Mouse (Mus musculus): ENCODE data around the gene Golga5. TPM values are rescaled to one million over a fixed set of nuclear protein-coding genes. Genes with fewer than 3 reads are reported as not detected.
"Not testable (repeated sequence)": the region's sequence is repeated elsewhere in the genome, so short reads cannot be mapped to it uniquely, and the experiment has no call there.

Golga5 gene
- polyA plus RNA-seq, 1 experiment from 2014 or later = 29.8 TPM

GRCm38 (mm10) chr12:102474411-102474810, 5.5 kb downstream of the Golga5 start:
- WGBS = 91% methylated on average over 7 of the region's 7 CpGs
- Histone ChIP-seq H3K4me3 (ENCODE audit: low read depth, low read length) (no peak overlapping the region), H3K9me3 (ENCODE audit: low read length) (no peaks in the 10 kb centered on the region), H3K4me1 (ENCODE audit: insufficient read depth, low read depth, low read length) (no peaks in the 10 kb centered on the region; the same call in 1 of the 2 replicates), H3K36me3 (ENCODE audit: insufficient read depth, low read length) (peaks cover 28% of the 10 kb centered on the region), H3K27me3 (replicated peaks; ENCODE audit: insufficient read depth, low read length) (no peaks in the 10 kb centered on the region), H3K27ac (ENCODE audit: low read length) (no peak overlapping the region), H3K9ac (replicated peaks; ENCODE audit: low read depth) (no peak overlapping the region), H3K4me2 (replicated peaks; ENCODE audit: low read depth, low read length) (no peak overlapping the region)
- ATAC-seq (no peak), DNase-seq (ENCODE audit: low spot score) (no peak)
- no peak for TF ChIP-seq CTCF (IDR thresholded peaks at IDR 0.05)
- no peak for TF ChIP-seq EP300 (IDR thresholded peaks at IDR 0.05)

- TF ChIP-seq EP300 (IDR thresholded peaks at IDR 0.05) = no peak
- TF ChIP-seq CTCF (IDR thresholded peaks at IDR 0.05) = no peak
- Histone ChIP-seq H3K4me2 (replicated peaks; ENCODE audit: low read depth, low read length) (no peak overlapping the region), H3K9ac (replicated peaks; ENCODE audit: low read depth) (no peak overlapping the region), H3K4me1 (ENCODE audit: insufficient read depth, low read depth, low read length) (no peaks in the 10 kb centered on the region), H3K9me3 (ENCODE audit: low read length) (no peaks in the 10 kb centered on the region), H3K27me3 (replicated peaks; ENCODE audit: insufficient read depth, low read length) (no peaks in the 10 kb centered on the region), H3K4me3 (ENCODE audit: low read depth, low read length) (no peak overlapping the region), H3K36me3 (ENCODE audit: insufficient read depth, low read length) (peaks cover 30% of the 10 kb centered on the region; the same call in 1 of the 2 replicates), H3K27ac (ENCODE audit: low read length) (no peak overlapping the region)
- ATAC-seq = no peak
- 90% methylated on average over 4 of the region's 4 CpGs for WGBS
- no peak for DNase-seq (ENCODE audit: low spot score)
Observed at GRCm38 (mm10) chr12:102480481-102480880, 11.5 kb downstream of the Golga5 start.

DNA sequence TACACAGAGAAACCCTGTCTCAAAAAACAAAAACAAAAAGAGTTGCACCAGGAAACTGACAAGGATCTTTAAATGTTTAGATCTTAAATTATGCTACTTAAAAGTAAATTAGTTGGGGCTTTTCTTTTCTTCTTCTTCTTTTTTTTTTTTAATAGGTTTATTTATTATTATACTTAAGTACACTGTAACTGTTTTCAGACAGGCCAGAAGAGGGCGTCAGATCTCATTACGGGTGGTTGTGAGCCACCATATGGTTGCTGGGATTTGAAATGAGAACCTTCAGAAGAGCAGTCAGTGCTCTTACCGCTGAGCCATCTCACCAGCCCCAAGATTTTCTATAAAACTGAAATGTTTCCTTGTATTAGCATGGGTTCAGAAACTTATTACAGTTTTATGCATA, 16.0 kb downstream of the Golga5 start:
- TF ChIP-seq CTCF (IDR thresholded peaks at IDR 0.05) = 0 out of 2 replicates have a peak, but pooled peaks have one; percentile 10
- TF ChIP-seq EP300 (IDR thresholded peaks at IDR 0.05) = no peak
- Histone ChIP-seq H3K9ac (replicated peaks; ENCODE audit: low read depth) (no peak overlapping the region), H3K36me3 (ENCODE audit: insufficient read depth, low read length) (peaks cover 33% of the 10 kb centered on the region; the same call in 1 of the 2 replicates), H3K4me2 (replicated peaks; ENCODE audit: low read depth, low read length) (no peak overlapping the region), H3K27ac (ENCODE audit: low read length) (no peak overlapping the region), H3K27me3 (replicated peaks; ENCODE audit: insufficient read depth, low read length) (no peaks in the 10 kb centered on the region), H3K4me1 (ENCODE audit: insufficient read depth, low read depth, low read length) (no peaks in the 10 kb centered on the region), H3K9me3 (ENCODE audit: low read length) (no peaks in the 10 kb centered on the region), H3K4me3 (ENCODE audit: low read depth, low read length) (no peak overlapping the region)
- 58% methylated on average over 3 of the region's 3 CpGs for WGBS
- no peak for ATAC-seq
- no peak for DNase-seq (ENCODE audit: low spot score)

DNA sequence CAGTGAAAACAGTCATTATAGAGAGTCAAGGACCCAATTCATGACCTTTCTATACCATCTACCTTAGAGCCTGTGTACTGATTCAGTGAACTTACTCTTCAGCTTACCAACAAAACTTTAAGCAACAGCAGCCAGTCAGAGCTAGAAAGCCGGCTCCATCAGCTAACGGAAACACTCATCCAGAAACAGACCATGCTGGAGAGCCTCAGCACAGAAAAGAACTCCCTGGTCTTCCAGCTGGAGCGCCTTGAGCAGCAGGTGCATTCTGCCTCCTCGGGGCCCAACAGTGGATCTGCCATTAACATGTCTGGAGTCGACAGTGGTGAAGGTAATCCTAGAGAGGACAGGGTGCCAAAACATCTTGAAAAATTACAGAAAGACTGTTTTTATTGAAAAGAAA, 23.0 kb downstream of the Golga5 start:
- Histone ChIP-seq H3K27me3 (replicated peaks; ENCODE audit: insufficient read depth, low read length) (no peaks in the 10 kb centered on the region), H3K9me3 (ENCODE audit: low read length) (no peaks in the 10 kb centered on the region), H3K4me2 (replicated peaks; ENCODE audit: low read depth, low read length) (no peak overlapping the region), H3K36me3 (ENCODE audit: insufficient read depth, low read length) (peaks cover 53% of the 10 kb centered on the region), H3K9ac (replicated peaks; ENCODE audit: low read depth) (no peak overlapping the region), H3K4me3 (ENCODE audit: low read depth, low read length) (no peak overlapping the region), H3K4me1 (ENCODE audit: insufficient read depth, low read depth, low read length) (no peaks in the 10 kb centered on the region), H3K27ac (ENCODE audit: low read length) (no peak overlapping the region)
- 91% methylated on average over 5 of the region's 5 CpGs for WGBS
- DNase-seq (ENCODE audit: low spot score) = no peak
- no peak for ATAC-seq
- TF ChIP-seq EP300 (IDR thresholded peaks at IDR 0.05) (no peak), CTCF (IDR thresholded peaks at IDR 0.05) (no peak)

- ATAC-seq; H3K4me1 ChIP-seq (ENCODE audit: insufficient read depth, low read depth, low read length); H3K9ac ChIP-seq (replicated peaks; ENCODE audit: low read depth); H3K4me3 ChIP-seq (ENCODE audit: low read depth, low read length); H3K27ac ChIP-seq (ENCODE audit: low read length); H3K27me3 ChIP-seq (replicated peaks; ENCODE audit: insufficient read depth, low read length); DNase-seq (ENCODE audit: low spot score); H3K9me3 ChIP-seq (ENCODE audit: low read length); H3K4me2 ChIP-seq (replicated peaks; ENCODE audit: low read depth, low read length): not testable (repeated sequence)
- peaks cover 49% of the 10 kb centered on the region for H3K36me3 ChIP-seq (ENCODE audit: insufficient read depth, low read length)
- WGBS = 91% methylated on average over 6 of the region's 6 CpGs
Observed at GRCm38 (mm10) chr12:102495754-102496153, 26.8 kb downstream of the Golga5 start.

DNA sequence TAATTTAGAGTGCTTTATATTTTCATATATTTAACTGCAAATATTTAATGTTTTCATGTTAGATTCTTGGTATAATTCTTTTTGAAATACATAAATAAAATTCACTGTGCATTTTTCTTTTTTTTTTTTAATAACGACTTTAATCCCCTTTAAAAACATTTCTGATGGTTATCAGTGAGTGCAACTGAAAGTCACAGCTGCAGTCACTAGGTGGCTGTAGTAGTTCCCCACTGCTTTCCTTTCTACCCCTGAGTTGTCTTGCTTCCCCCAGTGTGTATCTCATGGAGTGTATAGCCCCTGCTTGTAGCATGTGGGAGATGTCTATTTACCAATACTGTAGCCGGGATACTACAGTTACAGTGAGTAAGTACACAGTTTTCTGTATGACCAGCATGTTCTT, 29.0 kb downstream of the Golga5 start:
- Histone ChIP-seq H3K9me3 (ENCODE audit: low read length) (no peaks in the 10 kb centered on the region), H3K4me2 (replicated peaks; ENCODE audit: low read depth, low read length) (no peak overlapping the region), H3K4me1 (ENCODE audit: insufficient read depth, low read depth, low read length) (no peaks in the 10 kb centered on the region), H3K36me3 (ENCODE audit: insufficient read depth, low read length) (peaks cover 30% of the 10 kb centered on the region; the same call in 1 of the 2 replicates), H3K4me3 (ENCODE audit: low read depth, low read length) (no peak overlapping the region), H3K27me3 (replicated peaks; ENCODE audit: insufficient read depth, low read length) (no peaks in the 10 kb centered on the region), H3K27ac (ENCODE audit: low read length) (no peak overlapping the region), H3K9ac (replicated peaks; ENCODE audit: low read depth) (no peak overlapping the region)
- no peak for ATAC-seq
- TF ChIP-seq CTCF (IDR thresholded peaks at IDR 0.05) (peak; percentile 9; the same call in 1 of the 2 replicates), EP300 (IDR thresholded peaks at IDR 0.05) (no peak)
- 82% methylated on average over 2 of the region's 2 CpGs for WGBS
- DNase-seq (ENCODE audit: low spot score) = no peak

- H3K36me3 ChIP-seq (ENCODE audit: insufficient read depth, low read length) = peaks cover 23% of the 10 kb centered on the region; the same call in 1 of the 2 replicates
- no peaks in the 10 kb centered on the region for H3K4me1 ChIP-seq (ENCODE audit: insufficient read depth, low read depth, low read length)
- H3K9me3 ChIP-seq (ENCODE audit: low read length) = no peaks in the 10 kb centered on the region
- TF ChIP-seq EP300 (IDR thresholded peaks at IDR 0.05) = no peak
- no peak for TF ChIP-seq CTCF (IDR thresholded peaks at IDR 0.05)
- no peaks in the 10 kb centered on the region for H3K27me3 ChIP-seq (replicated peaks; ENCODE audit: insufficient read depth, low read length)
- 48% methylated on average over 8 of the region's 8 CpGs for WGBS
- no peak overlapping the region for H3K27ac ChIP-seq (ENCODE audit: low read length)
- H3K4me2 ChIP-seq (replicated peaks; ENCODE audit: low read depth, low read length) = no peak overlapping the region
- no peak overlapping the region for H3K9ac ChIP-seq (replicated peaks; ENCODE audit: low read depth)
- no peak overlapping the region for H3K4me3 ChIP-seq (ENCODE audit: low read depth, low read length)
- DNase-seq (ENCODE audit: low spot score) = peak; percentile 45
- ATAC-seq = peak; percentile 65
Observed at GRCm38 (mm10) chr12:102498726-102499125, 29.8 kb downstream of the Golga5 start.

Data from lung, postnatal 0 days (tissue).